Mouse (Mus musculus) ES-E14 (cell line): ENCODE measurements around the gene Ccdc57.

ENCODE experiments used
- CHD2 ChIP-seq: IDR thresholded peaks from 2 replicates; pipeline ENCODE4 v1.6.1; 2014; ENCODE audit warnings: mild to moderate bottlenecking, low read depth, low read length, inconsistent platforms
- HCFC1 ChIP-seq: IDR thresholded peaks from 2 replicates; pipeline ENCODE4 v1.6.1; 2012; ENCODE audit warnings: low read length, inconsistent platforms, borderline replicate concordance; ENCODE audit not compliant: insufficient read depth
- MAFK ChIP-seq: IDR thresholded peaks from 2 replicates; pipeline ENCODE4 v1.6.1; 2014; ENCODE audit warnings: mild to moderate bottlenecking, low read depth, low read length, inconsistent platforms; ENCODE audit not compliant: insufficient read depth
- ZC3H11A ChIP-seq: IDR thresholded peaks from 2 replicates; pipeline ENCODE4 v1.6.1; 2012; ENCODE audit warnings: low read depth, mild to moderate bottlenecking, inconsistent platforms, low read length, borderline replicate concordance
- ZNF384 ChIP-seq: IDR thresholded peaks from 2 replicates; pipeline ENCODE4 v1.6.1; 2012; ENCODE audit warnings: low read depth, low read length, inconsistent platforms

DNA sequence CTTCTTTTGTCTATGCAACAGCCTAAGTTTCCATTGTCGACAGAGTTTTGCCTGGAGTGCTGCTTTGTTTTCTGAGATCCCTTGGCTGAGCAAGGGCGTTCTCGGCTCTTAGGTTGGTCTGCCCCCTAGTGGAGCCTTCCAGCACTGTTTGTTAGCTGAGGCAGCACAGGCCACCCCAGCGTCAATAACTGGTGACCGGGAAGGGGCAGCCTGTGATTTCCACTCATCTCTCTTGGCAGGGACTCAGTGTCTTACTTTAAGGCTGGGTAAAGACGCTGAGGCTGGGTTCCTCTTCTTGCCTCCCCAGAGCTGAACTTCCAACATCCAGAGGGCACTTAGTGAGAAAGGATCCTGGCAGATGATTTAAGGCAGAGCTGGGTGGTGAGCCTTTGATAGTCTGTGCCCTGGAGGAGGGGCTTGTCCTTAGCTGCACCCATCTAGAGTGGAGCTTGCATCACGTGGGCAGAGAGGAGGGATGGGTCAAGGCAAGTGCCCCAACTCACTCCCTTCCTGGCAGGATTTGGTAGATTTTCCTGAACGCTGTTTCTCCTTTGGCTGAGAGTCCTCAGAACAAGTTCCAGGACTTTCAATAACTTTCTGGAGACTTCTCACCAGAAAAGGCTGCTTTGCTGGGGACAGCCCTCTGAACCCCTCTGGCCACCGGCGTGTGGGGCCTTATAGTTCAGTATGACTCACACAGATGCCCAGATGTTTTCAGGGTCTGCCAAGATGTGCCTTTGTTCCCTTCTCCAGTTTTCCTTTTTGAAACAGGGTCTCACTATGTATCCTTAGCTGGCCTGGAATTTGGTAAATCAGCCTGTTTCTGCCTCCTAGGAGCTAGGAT lies 132.4 kb downstream of the Ccdc57 start:
- peak; percentile 50; the same call in 1 of the 2 replicates for TF ChIP-seq ZC3H11A
- no peak for TF ChIP-seq HCFC1
- 0 out of 2 replicates have a peak, but pooled peaks have one; percentile 40 for TF ChIP-seq CHD2
- peak; percentile 56; the same call in 1 of the 2 replicates for TF ChIP-seq MAFK
- no peak for TF ChIP-seq ZNF384
